Mouse (Mus musculus) retina, adult 2 months (tissue): ENCODE results near the gene Zmynd15.

Experiments
- DNase-seq: peaks from one replicate; pipeline ENCODE4 v3.0.0-alpha.2; 2012; ENCODE audit warnings: low read depth, low spot score

Gene Zmynd15

GRCm38 (mm10) chr11:70504970-70505369 lies 45.7 kb downstream of the Zmynd15 start, which contains the start of gene Tm4sf5:
TSS of gene Tm4sf5 (plus strand) at chr11:70505244.
- no peak for DNase-seq

- DNase-seq: peak; percentile 25
Measured at GRCm38 (mm10) chr11:70506385-70506784, 47.2 kb downstream of the Zmynd15 start.

- DNase-seq: no peak
Measured at GRCm38 (mm10) chr11:70506962-70507515, 47.8 kb downstream of the Zmynd15 start.

GRCm38 (mm10) chr11:70509753-70510564 lies 50.7 kb downstream of the Zmynd15 start:
- no peak for DNase-seq

GRCm38 (mm10) chr11:70511242-70511641 lies 52.0 kb downstream of the Zmynd15 start:
- no peak for DNase-seq

GRCm38 (mm10) chr11:70511825-70512224 lies 52.6 kb downstream of the Zmynd15 start:
- no peak for DNase-seq

- DNase-seq: no peak
Measured at GRCm38 (mm10) chr11:70512709-70513342, 53.6 kb downstream of the Zmynd15 start.

GRCm38 (mm10) chr11:70513520-70513919 lies 54.3 kb downstream of the Zmynd15 start:
- no peak for DNase-seq

GRCm38 (mm10) chr11:70514288-70514687 lies 55.1 kb downstream of the Zmynd15 start, which contains the start of gene Vmo1:
TSS of gene Vmo1 (minus strand) at chr11:70514616.
- DNase-seq: no peak
